Mouse (Mus musculus) frontal cortex, postnatal 14 days (tissue): ENCODE results near the gene Manf.

Experiments
- DNase-seq, 2 experiments: peaks; one replicate each; pipeline ENCODE4 v3.0.0; 2022; ENCODE audit warnings: low spot score in 2 of 2

The Manf gene

DNA sequence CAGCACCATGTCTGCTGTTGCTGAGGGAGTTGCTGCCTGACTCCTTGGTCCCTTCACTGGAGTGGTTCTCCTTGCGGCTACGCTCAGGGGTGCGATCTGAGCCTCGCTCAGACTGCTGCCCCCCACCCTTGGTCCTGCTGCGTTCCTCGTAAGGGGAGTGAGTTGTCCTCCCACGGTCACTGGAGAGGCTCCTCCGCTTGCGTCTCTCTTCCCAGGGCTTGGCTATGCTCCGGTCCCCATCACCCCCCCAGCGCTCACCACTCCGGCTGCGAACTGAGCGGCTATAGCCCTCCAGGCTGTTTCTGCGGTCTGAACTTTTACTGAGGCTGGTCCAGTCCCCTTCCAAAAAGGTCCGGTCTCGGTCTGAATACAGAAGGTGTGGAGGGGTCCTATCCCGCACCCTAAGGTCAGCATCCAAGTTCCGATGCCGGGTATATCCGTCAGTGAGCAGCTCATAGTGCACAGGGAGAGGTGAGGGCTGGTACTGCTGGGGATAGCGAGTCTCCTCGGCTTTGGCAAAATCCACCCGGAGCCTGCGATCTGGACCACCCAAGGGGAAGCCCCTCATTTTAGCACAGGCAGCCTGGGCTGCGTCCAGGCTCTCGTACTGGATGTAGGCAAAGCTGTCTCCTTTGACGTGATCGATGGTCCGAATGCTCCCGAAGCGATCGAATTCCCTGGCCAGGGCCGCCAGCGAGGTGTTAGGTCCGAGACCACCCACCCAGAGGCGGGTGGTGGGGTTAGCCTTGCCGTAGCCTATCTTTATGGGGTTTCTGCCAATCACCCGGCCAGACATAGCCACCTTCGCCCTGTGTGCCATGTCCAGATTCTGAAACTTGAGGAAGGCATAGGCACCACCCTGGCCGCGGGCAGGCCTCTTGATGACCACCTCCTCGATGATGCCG lies 6.5 kb downstream of the Manf start:
- no peak for DNase-seq

DNA sequence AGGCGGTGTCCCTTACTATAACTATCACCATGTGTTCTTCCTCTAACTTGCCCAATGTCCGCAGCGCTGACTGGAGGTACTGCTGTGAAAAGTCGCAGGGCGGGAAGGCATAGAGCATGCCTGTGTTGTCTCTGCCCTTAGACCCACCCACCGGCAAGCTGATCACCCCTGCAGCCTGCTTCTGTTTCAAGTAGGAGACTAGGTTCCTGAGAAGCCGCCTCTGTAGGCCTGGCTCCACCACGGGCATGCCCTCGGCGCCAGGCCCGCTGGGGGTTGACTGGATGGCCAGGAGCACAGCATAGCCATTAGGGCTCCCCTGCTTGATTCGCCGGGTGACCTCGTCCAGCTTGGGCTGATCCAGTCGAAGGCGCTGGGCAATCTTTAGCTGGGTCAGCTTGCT lies 7.5 kb downstream of the Manf start:
- no peak for DNase-seq

DNA sequence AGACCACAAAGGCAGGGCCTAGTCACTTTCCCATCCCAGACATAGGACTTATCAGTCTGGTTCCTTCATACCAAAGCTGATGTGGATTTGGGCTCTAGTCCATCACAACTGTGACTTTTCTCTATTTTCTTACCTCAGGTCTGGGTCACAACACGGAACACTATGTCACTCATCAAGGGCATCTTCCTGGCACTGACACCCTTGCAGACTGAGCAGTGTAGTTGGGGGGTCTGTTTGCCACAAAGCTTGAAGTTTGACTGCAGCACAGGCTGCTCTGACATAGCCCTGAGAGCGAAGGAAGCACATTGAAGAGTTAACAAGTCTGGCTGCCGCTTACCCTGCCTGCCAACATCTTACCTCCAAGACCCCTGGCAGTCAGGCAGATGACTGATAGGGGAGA lies 8.7 kb downstream of the Manf start:
- DNase-seq = no peak

DNA sequence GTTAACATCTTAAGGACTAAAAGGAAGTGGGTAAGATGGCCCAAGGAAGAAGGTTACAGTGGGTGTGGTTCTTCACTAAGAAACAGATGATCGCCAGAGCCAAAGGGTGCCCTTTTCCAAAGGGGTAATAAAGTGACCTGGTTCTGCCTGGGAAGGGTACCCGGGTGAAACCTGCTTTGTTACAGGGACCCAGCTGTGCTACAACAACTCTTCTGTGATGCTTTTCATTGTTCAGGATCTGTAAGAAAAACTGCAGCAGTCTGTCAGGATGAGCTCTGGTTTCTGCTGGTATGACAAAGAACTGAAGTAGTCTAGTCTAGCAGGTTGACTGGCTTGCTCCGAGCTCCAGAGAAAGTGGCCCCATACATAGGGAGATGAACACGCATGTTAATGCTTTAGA lies 9.6 kb downstream of the Manf start:
- DNase-seq = no peak

DNA sequence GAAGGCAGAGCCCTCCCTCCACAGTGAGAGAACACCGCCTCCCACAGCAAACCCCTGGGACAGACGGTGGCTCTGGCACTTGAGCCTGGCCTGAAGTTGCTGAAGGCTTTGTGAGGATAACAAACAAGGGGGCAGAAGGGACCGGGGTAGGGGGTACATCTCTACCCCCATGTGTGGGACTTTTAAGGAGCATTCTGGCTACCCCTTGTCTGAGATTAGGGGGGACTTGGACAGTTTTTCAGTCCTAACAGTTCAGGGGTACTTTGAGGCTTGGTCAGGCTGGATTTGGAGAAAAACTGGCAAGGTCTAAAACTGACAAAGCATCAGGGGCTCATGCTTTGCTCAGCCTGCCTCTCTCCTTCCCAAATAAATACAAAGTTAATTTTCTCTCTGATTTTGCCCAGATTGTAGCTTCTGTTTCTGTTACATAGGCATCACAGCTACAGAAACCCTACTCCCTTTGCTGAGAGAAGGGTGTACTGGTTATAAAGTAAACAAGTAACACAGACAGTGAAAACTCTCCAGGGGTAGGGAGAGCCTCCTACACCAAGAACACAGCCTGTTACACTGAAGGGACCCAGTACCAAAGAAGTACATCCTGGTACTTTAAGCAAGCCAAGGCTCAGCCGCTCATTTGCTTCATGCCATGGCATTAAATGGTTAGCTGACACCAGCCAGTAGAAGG lies 10.6 kb downstream of the Manf start:
- DNase-seq = no peak

DNA sequence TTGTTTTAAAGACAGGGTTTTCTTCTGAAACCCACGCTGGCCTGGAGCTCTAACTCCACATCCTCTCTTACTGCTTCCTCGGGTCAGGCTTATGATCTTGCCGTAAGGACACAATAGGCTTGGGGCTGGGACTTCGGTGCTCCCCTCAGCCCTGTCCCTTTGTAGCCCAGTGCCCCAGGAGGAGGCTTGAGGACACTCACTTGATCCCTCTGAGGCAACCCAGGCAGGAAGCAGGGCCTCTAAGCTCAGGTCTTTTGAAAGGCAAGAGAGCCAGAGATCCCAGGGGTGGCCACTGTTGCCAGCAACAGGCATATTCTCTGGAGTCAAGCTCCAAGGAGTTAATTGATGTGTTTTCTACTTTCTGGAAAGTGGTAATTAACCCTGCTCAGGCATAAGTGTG lies 12.3 kb downstream of the Manf start:
- no peak for DNase-seq

DNA sequence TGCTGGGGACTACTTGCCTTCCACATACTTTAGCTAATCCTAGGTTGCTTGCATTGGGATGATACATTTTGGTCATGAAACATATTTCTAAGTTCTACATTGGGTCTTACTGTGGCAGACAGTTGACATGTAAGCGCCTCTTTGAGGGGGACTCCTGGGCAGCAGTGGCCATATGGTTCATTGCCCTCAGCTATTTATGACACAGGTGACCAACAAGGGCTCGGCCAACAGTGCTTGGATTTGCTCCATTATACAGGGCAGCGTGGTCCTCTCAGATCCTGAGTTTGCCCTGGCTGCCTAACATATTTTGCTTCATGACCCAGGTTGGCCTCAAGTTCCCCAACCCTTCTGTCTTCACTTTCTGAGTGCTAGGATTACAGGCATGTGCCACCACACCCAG lies 15.1 kb downstream of the Manf start:
- no peak for DNase-seq

DNA sequence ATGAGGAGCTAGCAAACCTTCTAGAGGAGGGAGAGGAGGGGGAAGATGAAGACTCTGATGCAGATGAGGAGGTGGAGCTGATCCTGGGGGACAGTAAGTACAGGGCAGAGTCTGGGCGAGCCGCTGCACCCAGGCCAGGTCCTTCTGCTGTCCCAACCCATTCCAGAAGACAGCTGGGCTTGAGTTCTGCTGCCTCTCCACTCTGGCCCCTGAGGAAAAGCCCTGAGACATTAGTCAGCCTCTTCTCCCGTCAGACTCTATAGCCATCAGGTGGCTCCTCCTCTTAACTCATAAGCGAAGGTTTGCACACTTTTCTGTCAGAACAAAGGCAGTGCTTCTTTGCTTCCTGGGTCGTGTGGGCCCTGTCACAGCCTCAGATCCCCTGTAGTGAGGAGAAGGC lies 17.6 kb downstream of the Manf start:
- DNase-seq = no peak

DNA sequence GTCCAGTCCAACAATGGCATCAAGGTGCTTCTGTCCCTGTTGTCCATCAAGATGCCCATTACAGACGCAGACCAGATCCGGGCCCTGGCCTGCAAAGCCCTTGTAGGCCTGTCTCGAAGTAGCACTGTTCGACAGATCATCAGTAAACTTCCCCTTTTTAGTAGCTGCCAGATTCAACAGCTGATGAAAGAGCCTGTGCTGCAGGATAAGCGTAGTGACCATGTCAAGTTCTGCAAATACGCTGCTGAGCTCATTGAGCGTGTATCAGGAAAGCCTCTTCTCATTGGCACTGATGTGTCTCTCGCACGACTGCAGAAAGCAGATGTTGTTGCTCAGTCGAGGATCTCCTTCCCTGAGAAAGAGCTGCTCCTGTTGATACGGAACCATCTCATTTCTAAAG lies 33.7 kb downstream of the Manf start:
- DNase-seq = no peak

DNA sequence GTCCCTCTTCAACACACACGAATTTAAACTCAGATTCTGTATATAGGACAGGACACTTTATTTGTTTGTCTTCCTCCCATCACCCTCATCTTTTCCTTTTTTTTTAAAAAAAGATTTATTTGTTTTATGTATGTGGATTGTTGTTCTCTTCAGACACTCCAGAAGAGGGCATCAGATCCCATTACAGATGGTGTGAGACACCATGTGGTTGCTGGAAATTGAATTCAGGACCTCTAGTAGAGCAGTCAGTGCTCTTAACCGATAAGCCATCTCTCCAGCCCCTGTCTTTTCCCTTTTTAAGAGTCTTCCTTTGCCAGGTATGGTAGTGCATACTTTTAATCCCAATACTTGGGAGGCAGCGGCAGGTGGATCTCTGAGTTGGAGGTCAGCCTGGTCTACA lies 35.1 kb downstream of the Manf start:
- no peak for DNase-seq

DNA sequence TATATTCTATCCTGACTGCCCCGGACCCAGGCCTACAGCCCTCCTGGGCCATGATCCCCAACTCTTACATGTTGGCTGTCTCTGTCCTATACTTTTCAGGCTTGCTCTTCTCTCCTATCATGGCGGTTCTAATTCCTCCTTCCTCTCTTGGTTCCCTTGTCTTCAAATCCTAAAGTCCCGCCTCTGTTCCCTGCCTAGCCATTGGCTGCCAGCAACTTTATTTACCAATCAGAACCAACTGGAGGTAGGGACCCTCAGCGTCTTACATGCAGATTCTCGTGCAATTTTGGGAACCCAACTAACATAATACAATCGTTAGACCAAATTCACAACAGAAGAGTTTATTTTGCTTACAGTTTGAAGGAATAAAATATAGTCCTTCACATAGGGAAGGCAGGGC lies 49.0 kb downstream of the Manf start:
- DNase-seq = no peak

DNA sequence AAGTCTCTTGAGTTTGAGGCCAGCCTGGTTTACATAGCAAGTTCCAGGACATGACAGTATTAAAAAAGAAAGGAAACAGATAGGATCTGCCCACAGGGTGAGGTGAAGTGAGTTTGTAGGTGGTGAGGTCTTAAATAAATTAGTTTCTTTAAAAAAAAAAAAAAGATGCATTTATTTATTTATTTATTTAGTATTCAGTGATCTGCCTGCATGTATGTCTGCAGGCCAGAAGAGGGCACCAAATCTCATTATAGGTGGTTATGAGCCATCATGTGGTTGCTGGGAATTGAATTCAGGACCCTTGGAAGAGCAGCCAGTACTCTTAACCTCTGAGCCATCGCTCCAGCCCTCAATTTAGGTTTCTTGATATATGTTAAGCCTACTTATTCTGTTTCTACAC lies 51.2 kb downstream of the Manf start:
- DNase-seq = no peak

DNA sequence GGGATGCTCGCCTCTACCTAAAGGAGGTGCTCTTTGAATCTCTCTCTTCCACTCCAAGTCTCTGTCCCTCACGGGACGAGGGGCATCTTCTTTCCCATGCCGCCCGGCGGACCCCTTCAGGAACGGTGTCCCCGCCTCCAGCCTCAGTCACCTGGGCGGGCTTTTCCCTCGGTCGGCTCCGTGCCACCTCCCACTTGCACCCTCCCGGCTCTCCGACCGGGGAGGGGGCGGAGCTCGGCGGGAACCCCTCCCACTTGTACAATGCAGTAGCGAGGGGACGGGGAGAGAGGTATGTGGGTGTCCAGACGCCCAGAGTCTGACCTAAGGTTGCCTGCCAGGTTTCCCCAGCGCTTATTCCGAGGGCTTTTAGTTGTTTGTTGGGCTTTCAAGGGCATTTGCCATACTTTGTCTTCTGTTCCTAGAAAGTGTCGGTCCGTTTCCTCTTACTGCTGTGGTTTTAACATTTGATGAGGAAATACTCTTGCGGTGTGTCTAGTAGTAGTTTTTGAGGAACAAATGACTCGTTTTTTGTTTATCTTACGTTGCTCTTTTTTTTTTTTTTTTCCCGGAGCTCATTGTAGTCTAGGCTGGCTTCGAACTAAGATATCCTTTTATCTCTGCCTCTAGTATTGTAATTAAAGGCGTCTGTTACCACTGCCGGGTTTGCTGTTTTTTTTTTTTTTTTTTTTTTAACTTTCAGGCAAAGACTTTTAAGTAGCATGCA lies 69.2 kb downstream of the Manf start:
- peak; percentile 61 to 63 for DNase-seq

DNA sequence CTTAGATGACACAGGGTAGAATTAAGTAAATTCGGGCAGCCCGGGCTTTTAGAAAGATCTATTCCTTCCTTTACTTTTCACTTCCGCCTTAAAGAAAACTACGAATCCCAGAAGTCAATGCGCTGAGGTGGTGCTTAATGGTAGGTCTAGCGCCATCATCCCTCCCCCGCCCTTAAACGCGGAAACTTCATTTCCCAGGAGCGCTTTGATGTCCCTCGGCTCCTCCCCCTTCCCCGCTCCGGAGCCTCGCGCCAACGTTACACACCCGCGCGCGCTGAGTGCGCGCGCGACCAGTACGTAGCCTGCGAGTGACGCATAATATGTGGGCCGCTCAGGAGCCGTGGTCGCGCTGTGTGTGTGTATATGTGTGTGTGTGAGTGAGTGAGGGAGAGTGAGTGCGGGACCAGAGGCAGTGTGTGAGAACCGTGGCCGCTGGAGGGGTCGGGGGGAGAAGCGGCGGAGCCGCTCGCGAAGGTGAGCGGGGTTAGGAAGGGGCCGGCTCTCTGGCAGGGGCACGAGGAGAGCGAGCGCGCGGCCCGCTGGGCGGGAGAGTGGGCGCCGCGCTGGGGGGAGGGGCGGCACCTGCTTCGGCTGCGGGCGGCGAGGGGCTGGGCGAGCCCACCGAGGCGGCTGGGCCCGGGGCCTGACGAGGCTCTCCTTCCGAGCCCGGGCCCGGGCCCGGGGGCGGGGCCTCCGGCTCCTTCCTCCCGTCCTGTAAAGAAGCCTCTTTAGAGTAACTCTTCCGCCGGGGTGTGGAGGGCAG lies 70.0 kb downstream of the Manf start, which contains the start of gene Dcaf1:
Gene Dcaf1 (plus strand): TSS at position 257 of the 763 bp plus-strand sequence.
- peak; percentile 87 to 89 for DNase-seq

DNA sequence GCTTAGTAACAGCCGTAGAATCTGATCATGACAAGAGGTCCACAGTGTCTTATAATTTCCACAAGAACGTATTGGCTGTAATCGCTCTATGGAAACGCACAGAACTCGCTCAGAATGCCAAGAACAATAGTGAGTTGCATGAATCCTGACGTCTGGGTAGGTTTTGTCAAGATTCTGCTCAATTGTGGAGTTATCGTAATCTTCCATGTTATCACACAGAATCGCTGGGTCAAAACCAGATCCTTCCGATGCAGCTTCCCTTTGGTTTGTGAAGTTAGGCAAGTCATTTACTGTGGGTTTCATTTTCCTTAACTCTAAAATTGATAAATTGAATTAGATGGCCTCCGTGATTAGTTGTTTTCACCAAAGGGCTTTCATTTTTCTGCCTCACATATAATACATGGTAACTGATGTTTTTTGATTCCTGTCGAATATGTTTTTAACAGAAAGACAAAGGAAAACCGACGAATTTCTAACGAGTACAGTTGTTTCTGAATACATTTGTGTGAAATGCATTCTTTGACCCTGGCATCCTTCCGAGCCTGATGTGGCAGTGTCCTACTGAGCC lies 70.6 kb downstream of the Manf start:
- DNase-seq = no peak

DNA sequence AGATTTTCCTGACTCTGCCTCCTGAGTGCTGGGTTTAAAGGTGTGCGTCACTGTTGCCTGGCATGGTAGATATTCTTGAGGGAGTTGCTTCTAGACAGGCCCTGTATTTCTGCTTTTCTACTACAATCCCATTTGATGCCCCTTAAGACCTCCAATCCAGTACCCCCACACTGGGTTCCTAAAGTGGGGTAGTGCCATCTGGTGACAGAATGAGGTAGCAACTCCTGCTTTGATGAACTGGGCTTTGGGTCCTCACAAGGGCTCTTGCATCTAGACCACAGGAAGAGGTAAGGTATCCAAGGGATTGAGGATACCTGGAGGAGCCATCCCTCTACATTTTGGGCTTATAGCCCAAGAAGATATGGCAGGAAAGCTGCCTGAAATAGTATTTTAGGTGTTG lies 72.6 kb downstream of the Manf start:
- DNase-seq = peak in 1 of 2 experiments; percentile 6

DNA sequence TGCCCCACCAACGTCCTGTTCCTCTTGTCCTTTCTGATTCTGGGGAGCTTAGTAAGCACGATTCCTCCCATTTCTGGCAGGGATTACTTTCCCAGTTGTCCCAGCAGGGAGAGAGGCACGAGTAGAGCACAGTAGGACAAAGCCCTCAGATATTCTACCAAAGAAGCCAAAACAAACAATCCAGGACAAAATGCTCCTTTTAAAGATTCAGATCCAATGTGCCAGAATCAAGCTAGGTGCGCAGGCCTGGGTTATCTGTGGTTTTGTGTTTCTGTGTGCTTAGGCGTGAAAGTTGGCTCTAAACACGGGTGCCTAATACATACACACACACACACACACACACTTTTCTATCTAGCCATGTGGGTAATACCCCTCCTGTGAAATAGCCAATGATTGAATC lies 73.6 kb downstream of the Manf start:
- no peak for DNase-seq

DNA sequence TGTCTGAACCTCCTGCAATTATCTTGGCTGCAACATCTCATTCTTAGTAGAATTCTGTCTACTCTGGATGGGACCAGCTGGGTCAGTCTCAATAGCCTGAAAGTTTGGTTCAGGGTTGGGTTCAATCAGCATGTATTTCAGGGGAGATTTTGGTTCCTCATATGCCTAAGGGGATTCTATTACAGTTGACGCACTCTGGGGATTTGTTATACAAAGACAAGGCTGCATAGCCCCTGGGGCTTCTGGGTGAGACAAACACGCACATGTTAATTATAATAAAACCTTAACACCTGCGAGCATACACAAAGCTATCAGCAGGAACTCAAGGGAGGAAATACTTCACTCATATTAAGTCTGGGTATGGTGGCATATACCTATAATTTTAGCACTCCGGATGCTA lies 85.3 kb downstream of the Manf start:
- DNase-seq = no peak

DNA sequence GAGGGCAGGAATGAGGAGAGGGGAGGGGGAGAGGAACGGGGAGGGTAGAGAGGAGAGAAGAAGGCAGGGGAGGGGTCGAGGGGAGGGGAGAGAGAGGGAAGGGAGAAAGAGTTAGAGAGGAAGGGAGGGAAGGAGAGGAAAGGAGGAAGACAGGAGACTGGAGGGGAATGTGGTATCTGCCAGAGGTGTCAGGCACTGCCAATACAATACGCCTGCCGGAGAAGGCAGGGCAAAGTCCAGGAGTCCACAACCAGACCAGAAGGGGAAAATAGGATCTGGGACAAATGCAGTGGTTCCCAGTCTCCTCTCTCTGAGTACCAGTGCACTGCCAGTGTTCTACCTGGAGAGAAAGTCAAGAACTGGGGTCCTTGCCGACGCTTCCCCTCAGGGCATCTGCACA lies 100.9 kb downstream of the Manf start:
- DNase-seq = no peak

DNA sequence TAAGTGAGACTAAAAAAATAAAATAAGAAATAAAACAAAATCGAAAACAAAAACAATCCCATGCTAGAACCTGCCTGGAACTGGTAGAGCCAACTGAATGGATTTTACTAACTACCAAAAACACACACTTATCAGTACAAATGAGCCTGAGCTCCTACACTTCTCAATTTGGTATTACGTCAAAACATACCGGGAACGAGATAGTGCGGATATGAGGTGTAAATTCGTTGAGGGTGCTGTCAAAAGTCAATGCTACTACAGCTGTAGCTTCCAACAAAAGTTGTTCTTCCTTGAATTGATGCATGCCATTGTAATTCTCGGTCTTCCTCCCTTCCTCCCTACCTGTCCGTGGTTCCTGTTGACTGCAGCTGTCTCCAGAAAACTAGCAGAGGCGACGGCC lies 102.4 kb downstream of the Manf start:
- no peak for DNase-seq

DNA sequence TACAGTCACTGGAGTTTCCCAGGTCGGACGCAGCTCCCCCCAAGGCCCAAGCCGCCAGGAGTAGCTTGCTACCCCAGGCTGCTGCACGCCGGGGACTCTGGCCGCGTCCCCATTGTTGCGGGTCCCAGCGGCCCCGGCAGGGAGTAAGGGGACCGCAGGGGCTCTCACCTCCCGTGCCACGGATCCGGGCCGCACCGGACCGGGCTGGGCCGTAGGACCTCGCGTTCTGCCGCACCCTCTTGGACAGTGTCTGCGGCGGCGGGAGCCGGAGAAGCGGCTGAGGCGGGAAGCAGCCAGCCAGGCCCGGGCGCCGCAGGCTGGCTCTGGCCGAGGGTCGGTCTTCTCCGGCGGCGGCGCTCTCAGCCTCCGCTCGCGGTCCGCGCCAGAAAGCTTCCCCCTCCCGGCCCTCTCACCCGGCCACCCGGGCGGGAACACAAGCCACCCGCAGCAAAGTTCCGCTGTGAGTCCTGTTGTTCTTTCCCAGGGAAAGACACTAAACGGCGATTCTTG lies 102.9 kb downstream of the Manf start, which contains the start of gene Rad54l2:
Gene Rad54l2 (minus strand): TSS at position 383 of the 510 bp plus-strand sequence.
- DNase-seq = peak; percentile 51 to 70
